Mouse (Mus musculus) hindbrain, embryonic 14.5 days (tissue): ENCODE measurements around the gene Cep95. TPM values are rescaled to one million over a fixed set of nuclear protein-coding genes. Genes with fewer than 3 reads are reported as not detected.

Experiments used
- ATAC-seq: fragments of 200-750 bp; cut with Nextera tagmentation; 2 replicates; pipeline ENCODE4 v1.8.0; 2017; ENCODE audit warnings: moderate number of reproducible peaks, mild to moderate bottlenecking, moderate TSS enrichment, moderate library complexity; ENCODE audit not compliant: low FRiP score
- DNase-seq: peaks from one replicate; pipeline ENCODE4 v3.0.0-alpha.2; 2015; ENCODE audit warnings: low spot score
- H3K27ac ChIP-seq: fragments of 300-500 bp; sonication (generic); 2 replicates; pipeline ENCODE4 v1.5.1; 2014; ENCODE audit warnings: mild to moderate bottlenecking, moderate library complexity
- H3K27me3 ChIP-seq: fragments of 300-500 bp; sonication (generic); 2 replicates; pipeline ENCODE4 v1.6.1; 2014; ENCODE audit warnings: mild to moderate bottlenecking, low read length, mixed read lengths; ENCODE audit not compliant: control insufficient read depth, insufficient read depth
- H3K36me3 ChIP-seq: fragments of 300-500 bp; sonication (generic); replicated peaks from 2 replicates; pipeline ENCODE4 v1.6.1; 2014; ENCODE audit not compliant: control insufficient read depth, insufficient read depth
- H3K4me1 ChIP-seq: fragments of 300-500 bp; sonication (generic); replicated peaks from 2 replicates; pipeline ENCODE4 v1.6.1; 2014; ENCODE audit warnings: antibody characterized with exemption, low read length, mixed read lengths; ENCODE audit not compliant: control insufficient read depth, insufficient read depth
- H3K4me2 ChIP-seq: fragments of 300-500 bp; sonication (generic); replicated peaks from 2 replicates; pipeline ENCODE4 v1.6.1; 2014; ENCODE audit warnings: mild to moderate bottlenecking, moderate library complexity
- H3K4me3 ChIP-seq: fragments of 300-500 bp; sonication (generic); replicated peaks from 2 replicates; pipeline ENCODE4 v1.5.1; 2014; ENCODE audit warnings: mild to moderate bottlenecking, low read length
- H3K9ac ChIP-seq: fragments of 300-500 bp; sonication (generic); 2 replicates; pipeline ENCODE4 v1.6.1; 2014
- H3K9me3 ChIP-seq: fragments of 300-500 bp; sonication (generic); 2 replicates; pipeline ENCODE4 v1.6.1; 2016; ENCODE audit warnings: low read length; ENCODE audit not compliant: control insufficient read depth
- WGBS: fragments of 180-500 bp; shearing (Covaris S2); extraction: QIAGEN DNeasy Blood & Tissue Kit; methylation state at CpG from one replicate; pipeline ENCODE4 v1.1.7; 2014; 5-methylcytosine and 5-hydroxymethylcytosine counted together
- polyA plus RNA-seq: library from polyadenylated mRNA; unstranded; fragments of >200 nt; fragmentation: Nextera tagmentation; extraction: Ambion mirVana; gene quantifications from 2 replicates; pipeline ENCODE4 v1.2.1, GENCODE M21; 2014

Cep95 gene
- polyA plus RNA-seq, 1 experiment from 2014 or later = 11.4 TPM

GRCm38 (mm10) chr11:106767516-106767915, 21.5 kb upstream of the Cep95 start:
- DNase-seq = no peak
- Histone ChIP-seq H3K4me2 (no peak overlapping the region), H3K27me3 (no peaks in the 10 kb centered on the region), H3K9me3 (0 out of 2 replicates have a peak, but pooled peaks cover 5% of the 10 kb centered on the region), H3K9ac (no peak overlapping the region), H3K4me3 (no peak overlapping the region), H3K36me3 (peaks cover 59% of the 10 kb centered on the region), H3K27ac (no peak overlapping the region), H3K4me1 (0 out of 2 replicates have a peak, but pooled peaks cover 3% of the 10 kb centered on the region)
- WGBS = 96% methylated on average over 4 of the region's 4 CpGs
- no peak for ATAC-seq

- H3K4me2 ChIP-seq = no peak overlapping the region
- H3K9ac ChIP-seq = no peak overlapping the region
- ATAC-seq (no peak), DNase-seq (no peak)
- H3K27ac ChIP-seq = no peak overlapping the region
- H3K4me3 ChIP-seq = no peak overlapping the region
- no peaks in the 10 kb centered on the region for H3K4me1 ChIP-seq
- 98% methylated on average over 9 of the region's 9 CpGs for WGBS
- H3K36me3 ChIP-seq = peaks cover 88% of the 10 kb centered on the region
- H3K9me3 ChIP-seq = 0 out of 2 replicates have a peak, but pooled peaks cover 5% of the 10 kb centered on the region
- no peaks in the 10 kb centered on the region for H3K27me3 ChIP-seq
Observed at GRCm38 (mm10) chr11:106770195-106770974, 18.7 kb upstream of the Cep95 start.

GRCm38 (mm10) chr11:106773061-106773460, 16.0 kb upstream of the Cep95 start:
- Histone ChIP-seq H3K4me2 (no peak overlapping the region), H3K9me3 (no peaks in the 10 kb centered on the region), H3K27me3 (no peaks in the 10 kb centered on the region), H3K4me3 (no peak overlapping the region), H3K27ac (no peak overlapping the region), H3K9ac (no peak overlapping the region), H3K36me3 (peaks cover 79% of the 10 kb centered on the region), H3K4me1 (no peaks in the 10 kb centered on the region)
- no peak for DNase-seq
- no peak for ATAC-seq
- 92% methylated on average over 9 of the region's 9 CpGs for WGBS

GRCm38 (mm10) chr11:106776960-106777359, 12.1 kb upstream of the Cep95 start:
- DNase-seq = no peak
- H3K27me3 ChIP-seq = no peaks in the 10 kb centered on the region
- ATAC-seq = no peak
- H3K27ac ChIP-seq = no peak overlapping the region
- 96% methylated on average over 4 of the region's 4 CpGs for WGBS
- H3K9ac ChIP-seq = no peak overlapping the region
- H3K4me2 ChIP-seq = no peak overlapping the region
- H3K9me3 ChIP-seq = no peaks in the 10 kb centered on the region
- peaks cover 69% of the 10 kb centered on the region for H3K36me3 ChIP-seq
- H3K4me3 ChIP-seq = no peak overlapping the region
- H3K4me1 ChIP-seq = peaks cover 6% of the 10 kb centered on the region; the same call in 1 of the 2 replicates

- Histone ChIP-seq H3K36me3 (peaks cover 69% of the 10 kb centered on the region), H3K27me3 (no peaks in the 10 kb centered on the region), H3K27ac (no peak overlapping the region), H3K4me2 (no peak overlapping the region), H3K4me1 (peaks cover 6% of the 10 kb centered on the region; the same call in 1 of the 2 replicates), H3K9me3 (no peaks in the 10 kb centered on the region), H3K4me3 (no peak overlapping the region), H3K9ac (no peak overlapping the region)
- 92% methylated on average over 3 of the region's 3 CpGs for WGBS
- DNase-seq = no peak
- no peak for ATAC-seq
Observed at GRCm38 (mm10) chr11:106777395-106777794, 11.7 kb upstream of the Cep95 start.

DNA sequence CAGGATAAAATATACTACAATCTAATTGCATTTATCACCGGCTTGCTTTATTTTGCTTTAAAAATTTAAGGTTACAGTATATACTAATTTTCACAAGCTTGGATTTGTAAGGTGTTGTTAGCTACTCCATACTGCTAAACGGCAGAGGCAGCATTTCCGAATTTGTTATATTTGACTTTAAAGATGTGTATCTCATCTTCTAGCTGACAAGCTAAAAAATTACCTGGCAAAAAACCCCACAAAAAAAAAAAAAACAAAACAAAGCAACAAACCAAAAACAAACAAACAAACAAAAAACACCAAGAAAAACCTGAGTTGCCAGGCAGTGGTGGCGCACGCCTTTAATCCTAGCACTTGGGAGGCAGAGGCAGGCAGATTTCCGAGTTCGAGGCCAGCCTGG, 10.9 kb upstream of the Cep95 start:
- H3K9me3 ChIP-seq = no peaks in the 10 kb centered on the region
- H3K27ac ChIP-seq = no peak overlapping the region
- H3K9ac ChIP-seq = no peak overlapping the region
- no peak for ATAC-seq
- no peak for DNase-seq
- no peaks in the 10 kb centered on the region for H3K27me3 ChIP-seq
- peak overlapping the region; percentile 60 for H3K4me2 ChIP-seq
- peaks cover 69% of the 10 kb centered on the region for H3K36me3 ChIP-seq
- H3K4me1 ChIP-seq = peaks cover 6% of the 10 kb centered on the region; the same call in 1 of the 2 replicates
- H3K4me3 ChIP-seq = no peak overlapping the region
- WGBS = 95% methylated on average over 7 of the region's 7 CpGs

DNA sequence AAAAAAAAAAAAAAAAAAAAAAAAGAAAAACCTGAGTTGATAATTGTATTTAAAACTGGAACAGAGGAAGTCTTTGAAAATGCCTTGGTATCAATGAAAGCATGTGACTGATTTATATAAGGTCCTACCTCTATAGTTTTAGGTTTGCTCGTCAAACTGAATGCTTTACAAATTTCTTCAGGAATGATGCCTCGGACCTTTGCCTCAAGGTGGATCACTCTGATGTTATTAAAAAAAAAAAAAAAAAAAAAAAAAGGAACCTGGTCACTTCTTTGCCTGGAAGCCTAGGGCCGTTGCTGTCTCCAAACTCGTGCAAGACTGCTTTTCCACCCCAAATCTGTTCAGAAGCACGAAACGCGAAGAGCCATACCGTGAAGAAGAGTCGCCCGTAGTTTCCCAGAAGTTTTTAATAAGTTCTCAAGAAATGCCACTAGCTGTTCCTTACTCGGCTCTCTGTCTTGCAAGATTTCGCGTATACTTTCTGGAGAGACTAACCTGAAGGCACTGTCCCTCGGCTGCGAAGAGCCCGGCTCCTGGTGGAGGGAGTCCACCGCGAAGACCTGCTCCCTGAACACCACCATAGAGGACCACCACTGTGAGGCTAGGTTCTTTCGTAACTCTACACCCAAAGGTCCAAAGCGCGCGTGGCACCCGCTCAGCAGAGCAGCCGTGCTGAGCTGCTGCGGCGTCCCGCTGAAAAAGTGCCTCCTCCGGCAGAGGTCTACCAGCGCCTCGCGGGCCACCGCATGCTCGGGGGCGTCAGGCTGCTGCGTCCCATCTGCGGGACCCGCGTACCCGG, 10.3 kb upstream of the Cep95 start:
- H3K4me1 ChIP-seq = peaks cover 6% of the 10 kb centered on the region; the same call in 1 of the 2 replicates
- H3K9ac ChIP-seq = peak overlapping the region; percentile 84
- DNase-seq (no peak), ATAC-seq (no peak; the same call in none of the 2 replicates)
- no peaks in the 10 kb centered on the region for H3K9me3 ChIP-seq
- no peaks in the 10 kb centered on the region for H3K27me3 ChIP-seq
- peaks cover 69% of the 10 kb centered on the region for H3K36me3 ChIP-seq
- peak overlapping the region; percentile 84 for H3K27ac ChIP-seq
- peak overlapping the region; percentile 60 for H3K4me2 ChIP-seq
- WGBS = 2% methylated on average over 39 of the region's 39 CpGs
- H3K4me3 ChIP-seq = peak overlapping the region; percentile 60

DNA sequence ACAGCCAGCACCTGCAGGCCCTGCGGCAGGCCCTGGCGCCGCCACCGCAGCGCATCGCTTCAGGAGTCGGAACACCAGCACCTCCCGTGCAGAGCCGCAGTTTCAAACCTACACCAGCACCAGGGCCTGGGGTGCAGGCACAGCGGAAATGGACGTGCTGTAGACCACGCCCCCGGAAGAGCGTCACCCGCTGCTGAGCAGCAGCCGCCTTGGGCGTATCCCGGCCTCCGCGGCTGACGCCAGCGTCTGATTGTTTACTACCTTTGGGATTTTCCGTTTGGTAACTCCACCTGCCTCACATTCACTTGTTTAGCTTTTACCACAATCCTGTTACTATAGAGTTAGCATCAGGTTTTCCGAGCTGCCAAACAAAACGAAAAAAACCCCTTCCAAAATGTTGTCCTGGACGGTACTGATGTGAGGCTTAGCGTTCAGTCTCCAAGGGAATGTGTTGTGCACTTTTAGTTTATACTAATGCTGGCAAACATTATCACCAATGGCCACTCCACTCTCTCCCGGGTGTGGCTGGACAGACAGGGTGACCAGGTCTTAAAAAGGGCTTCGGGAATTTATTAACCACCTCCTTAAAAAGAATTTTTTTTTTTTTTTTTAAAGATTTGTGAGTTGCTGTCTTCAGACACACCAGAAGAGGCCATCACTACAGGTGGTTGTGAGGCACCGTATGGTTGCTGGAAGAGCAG, 9.5 kb upstream of the Cep95 start, which contains the start of gene Polg2:
TSS of gene Polg2 (minus strand) at position 150 of the 701 bp plus-strand sequence.
- peaks cover 7% of the 10 kb centered on the region; the same call in 1 of the 2 replicates for H3K4me1 ChIP-seq
- 2% methylated on average over 30 of the region's 30 CpGs for WGBS
- H3K9me3 ChIP-seq = no peaks in the 10 kb centered on the region
- peak within 1 kb of the TSS; percentile 60 for H3K4me2 ChIP-seq
- peak within 1 kb of the TSS; percentile 84 for H3K9ac ChIP-seq
- H3K27ac ChIP-seq = peak within 1 kb of the TSS; percentile 84
- peak; percentile 99 for ATAC-seq
- peak; percentile 93 for DNase-seq
- H3K4me3 ChIP-seq = peak within 1 kb of the TSS; percentile 60
- peaks cover 69% of the 10 kb centered on the region for H3K36me3 ChIP-seq
- no peaks in the 10 kb centered on the region for H3K27me3 ChIP-seq

GRCm38 (mm10) chr11:106780089-106780425, 9.0 kb upstream of the Cep95 start:
- no peaks in the 10 kb centered on the region for H3K9me3 ChIP-seq
- peak overlapping the region; percentile 84; the same call in 1 of the 2 replicates for H3K9ac ChIP-seq
- DNase-seq (peak; percentile 27), ATAC-seq (no peak)
- WGBS = 73% methylated on average over 4 of the region's 4 CpGs
- peak overlapping the region; percentile 60; the same call in 1 of the 2 replicates for H3K4me3 ChIP-seq
- H3K27ac ChIP-seq = peak overlapping the region; percentile 84
- peaks cover 12% of the 10 kb centered on the region for H3K4me1 ChIP-seq
- peak overlapping the region; percentile 60 for H3K4me2 ChIP-seq
- peaks cover 69% of the 10 kb centered on the region for H3K36me3 ChIP-seq
- no peaks in the 10 kb centered on the region for H3K27me3 ChIP-seq
